Mouse (Mus musculus) liver, embryonic 11.5 days (tissue): ENCODE data around the gene Cbln1. TPM values are rescaled to one million over a fixed set of nuclear protein-coding genes. Genes with fewer than 3 reads are reported as not detected.

Source experiments
- ATAC-seq: fragments of 200-750 bp; cut with Nextera tagmentation; replicated peaks from 2 replicates; pipeline ENCODE4 v1.8.0; 2017; ENCODE audit warnings: moderate number of reproducible peaks, mild to moderate bottlenecking, moderate TSS enrichment, moderate library complexity; ENCODE audit not compliant: low FRiP score
- DNase-seq: peaks from one replicate; pipeline ENCODE4 v3.0.0-alpha.2; 2017; ENCODE audit warnings: low spot score
- H3K27ac ChIP-seq: fragments of 300-500 bp; sonication (generic); 2 replicates; pipeline ENCODE4 v1.5.1; 2014; ENCODE audit warnings: mild to moderate bottlenecking, low read depth, low read length, control low read depth
- H3K27me3 ChIP-seq: fragments of 300-500 bp; sonication (generic); replicated peaks from 2 replicates; pipeline ENCODE4 v1.6.1; 2014; ENCODE audit warnings: low read length, mixed read lengths; ENCODE audit not compliant: control insufficient read depth, insufficient read depth
- H3K36me3 ChIP-seq: fragments of 300-500 bp; sonication (generic); 2 replicates; pipeline ENCODE4 v1.6.1; 2014; ENCODE audit warnings: mild to moderate bottlenecking, low read length, moderate library complexity, mixed read lengths; ENCODE audit not compliant: control insufficient read depth, insufficient read depth
- H3K4me1 ChIP-seq: fragments of 300-500 bp; sonication (generic); replicated peaks from 2 replicates; pipeline ENCODE4 v1.6.1; 2014; ENCODE audit warnings: low read length, mixed read lengths; ENCODE audit not compliant: control insufficient read depth, insufficient read depth
- H3K4me2 ChIP-seq: fragments of 300-500 bp; sonication (generic); 2 replicates; pipeline ENCODE4 v1.6.1; 2014; ENCODE audit warnings: mild to moderate bottlenecking, control low read depth, moderate library complexity
- H3K4me3 ChIP-seq: fragments of 300-500 bp; sonication (generic); 2 replicates; pipeline ENCODE4 v1.5.1; 2014; ENCODE audit warnings: low read depth, low read length, control low read depth
- H3K9ac ChIP-seq: fragments of 300-500 bp; sonication (generic); 2 replicates; pipeline ENCODE4 v1.6.1; 2014; ENCODE audit warnings: low read depth, low read length, control low read depth
- H3K9me3 ChIP-seq: fragments of 300-500 bp; sonication (generic); 2 replicates; pipeline ENCODE4 v1.6.1; 2016; ENCODE audit warnings: low read length, inconsistent platforms, mixed read lengths; ENCODE audit not compliant: control insufficient read depth
- WGBS: fragments of 180-500 bp; shearing (Covaris S2); extraction: QIAGEN DNeasy Blood & Tissue Kit; methylation state at CpG from one replicate; pipeline ENCODE4 v1.1.7; 2014; 5-methylcytosine and 5-hydroxymethylcytosine counted together
- polyA plus RNA-seq: library from polyadenylated mRNA; unstranded; fragments of >200 nt; fragmentation: Nextera tagmentation; extraction: Ambion mirVana; gene quantifications from 2 replicates; pipeline ENCODE4 v1.2.1, GENCODE M21; 2014

The Cbln1 gene
- polyA plus RNA-seq, 1 experiment from 2014 or later = 0.43 TPM

DNA sequence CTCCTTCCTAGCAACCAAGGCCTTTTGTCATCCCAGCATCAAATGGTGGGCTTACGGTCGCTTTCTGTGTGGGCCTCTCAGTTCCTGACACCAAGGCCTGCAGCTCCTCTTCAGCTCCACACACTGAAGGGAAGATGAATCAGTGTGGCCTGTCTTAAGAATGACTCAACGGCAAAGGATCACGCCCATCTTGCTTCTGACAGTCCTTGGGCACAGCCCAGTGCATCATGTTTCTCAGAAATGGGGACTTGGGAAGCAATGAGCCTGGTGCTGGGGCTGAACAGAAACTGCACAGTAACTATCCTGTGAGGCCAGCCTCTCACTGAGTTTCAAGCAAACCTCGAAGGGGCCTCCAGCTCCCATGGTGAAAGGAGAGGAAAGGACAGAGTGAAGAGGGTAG lies 47.7 kb downstream of the Cbln1 start:
- no peak overlapping the region for H3K27ac ChIP-seq
- no peak overlapping the region for H3K4me3 ChIP-seq
- H3K4me1 ChIP-seq = no peaks in the 10 kb centered on the region
- H3K9me3 ChIP-seq = no peaks in the 10 kb centered on the region
- ATAC-seq (no peak), DNase-seq (no peak)
- H3K4me2 ChIP-seq = no peak overlapping the region
- H3K27me3 ChIP-seq = no peaks in the 10 kb centered on the region
- H3K36me3 ChIP-seq = no peaks in the 10 kb centered on the region
- WGBS = 75% methylated on average over 5 of the region's 5 CpGs
- H3K9ac ChIP-seq = no peak overlapping the region

DNA sequence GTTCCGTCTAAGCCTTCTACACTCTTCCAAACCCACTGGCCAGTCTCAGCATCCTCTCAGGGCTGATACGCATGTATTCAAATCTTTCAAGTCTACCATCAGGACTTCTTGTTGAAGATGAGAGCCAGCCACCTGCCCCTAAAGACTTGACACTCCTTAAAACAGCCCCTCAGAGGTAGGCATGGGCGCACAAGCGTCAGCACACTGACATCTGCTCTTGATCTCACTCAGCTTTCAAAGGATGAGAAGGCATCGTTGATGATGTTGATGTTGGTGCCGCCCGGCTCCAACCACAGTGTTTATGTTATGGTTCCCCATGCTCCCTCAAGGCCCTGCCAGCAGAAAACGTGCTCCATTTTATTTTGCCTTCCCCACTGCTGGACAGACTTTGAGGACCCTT lies 50.7 kb downstream of the Cbln1 start:
- DNase-seq (no peak), ATAC-seq (no peak)
- 79% methylated on average over 8 of the region's 8 CpGs for WGBS
- H3K36me3 ChIP-seq = no peaks in the 10 kb centered on the region
- H3K4me3 ChIP-seq = no peak overlapping the region
- H3K4me1 ChIP-seq = no peaks in the 10 kb centered on the region
- no peak overlapping the region for H3K27ac ChIP-seq
- no peak overlapping the region for H3K9ac ChIP-seq
- no peaks in the 10 kb centered on the region for H3K9me3 ChIP-seq
- H3K27me3 ChIP-seq = no peaks in the 10 kb centered on the region
- no peak overlapping the region for H3K4me2 ChIP-seq

Other genes starting within 250 kb of the Cbln1 start
- gene 4933402J07Rik, start 91.2 kb upstream of the Cbln1 start, polyA plus RNA-seq = not detected in 2 replicates